Mouse (Mus musculus) gonadal fat pad, adult 2 months (tissue): ENCODE data around the gene Ciapin1. TPM values are rescaled to one million over a fixed set of nuclear protein-coding genes. Genes with fewer than 3 reads are reported as not detected.

ENCODE experiments used
- DNase-seq: peaks from one replicate; pipeline ENCODE4 v3.0.0-alpha.2; 2012; ENCODE audit warnings: low read depth
- polyA plus RNA-seq: library from polyadenylated mRNA; depleted of rRNA; stranded (reverse); fragments of >200 nt; gene quantifications from 2 replicates; pipeline ENCODE4 v1.2.3, GENCODE M21; 2012

Gene Ciapin1
- polyA plus RNA-seq, 1 experiment: 26.9 TPM

DNA sequence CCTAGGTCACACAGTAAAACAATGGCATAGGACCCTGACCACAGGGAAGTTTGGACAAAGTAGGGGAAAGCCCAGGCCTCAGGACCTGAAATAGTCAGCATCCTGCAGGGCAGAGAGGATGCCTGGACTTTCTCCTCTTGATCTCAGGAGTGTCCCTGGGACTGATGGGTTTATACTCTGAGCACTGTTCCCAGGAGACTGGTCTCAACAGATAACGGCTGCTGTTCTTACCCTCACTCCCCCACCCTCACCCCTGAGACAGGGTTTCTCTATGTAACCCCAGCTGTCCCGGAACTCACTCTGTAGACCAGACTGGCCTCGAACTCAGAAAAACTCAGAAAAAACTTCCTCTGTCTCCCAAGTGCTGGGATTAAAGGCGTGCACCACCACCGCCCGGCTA lies 29.8 kb downstream of the Ciapin1 start:
- no peak for DNase-seq

DNA sequence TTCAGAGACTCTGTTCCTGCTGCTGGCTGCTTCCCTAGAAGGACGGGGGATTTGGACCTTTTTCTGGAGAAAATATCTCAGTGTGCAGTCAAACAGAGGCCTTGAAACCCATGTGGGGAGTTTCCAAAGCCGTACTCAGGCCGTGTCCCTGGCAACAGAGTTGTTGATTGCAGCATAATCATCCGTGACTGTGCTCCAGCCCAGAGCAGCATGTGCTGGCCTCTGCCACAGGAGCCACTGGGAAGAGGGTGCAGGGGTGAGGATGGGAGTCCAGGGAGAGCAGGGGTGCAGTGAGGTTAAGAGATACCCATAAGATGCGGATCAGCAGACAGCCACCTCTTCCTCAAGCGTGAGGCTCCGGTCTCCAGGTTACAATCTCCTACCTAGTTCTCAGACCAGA lies 30.7 kb downstream of the Ciapin1 start:
- no peak for DNase-seq

DNA sequence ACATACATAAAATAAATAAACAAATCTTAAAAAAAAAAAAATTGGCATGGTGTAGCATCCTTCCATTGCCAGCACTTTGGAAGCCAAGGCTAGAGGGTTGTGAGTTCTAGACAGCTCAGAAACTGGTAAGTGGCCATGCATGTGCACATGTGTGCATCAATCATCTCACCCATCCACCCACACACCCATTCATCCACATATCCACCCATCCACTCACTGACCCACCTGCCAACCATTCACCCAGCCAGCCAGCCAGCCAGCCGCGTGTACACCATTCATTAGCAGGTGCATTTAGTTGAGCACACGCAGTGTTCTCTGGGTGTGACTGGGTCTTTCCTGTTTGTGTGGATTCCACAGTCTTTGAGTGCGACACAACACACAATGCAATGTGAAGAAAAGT lies 32.3 kb downstream of the Ciapin1 start:
- no peak for DNase-seq

DNA sequence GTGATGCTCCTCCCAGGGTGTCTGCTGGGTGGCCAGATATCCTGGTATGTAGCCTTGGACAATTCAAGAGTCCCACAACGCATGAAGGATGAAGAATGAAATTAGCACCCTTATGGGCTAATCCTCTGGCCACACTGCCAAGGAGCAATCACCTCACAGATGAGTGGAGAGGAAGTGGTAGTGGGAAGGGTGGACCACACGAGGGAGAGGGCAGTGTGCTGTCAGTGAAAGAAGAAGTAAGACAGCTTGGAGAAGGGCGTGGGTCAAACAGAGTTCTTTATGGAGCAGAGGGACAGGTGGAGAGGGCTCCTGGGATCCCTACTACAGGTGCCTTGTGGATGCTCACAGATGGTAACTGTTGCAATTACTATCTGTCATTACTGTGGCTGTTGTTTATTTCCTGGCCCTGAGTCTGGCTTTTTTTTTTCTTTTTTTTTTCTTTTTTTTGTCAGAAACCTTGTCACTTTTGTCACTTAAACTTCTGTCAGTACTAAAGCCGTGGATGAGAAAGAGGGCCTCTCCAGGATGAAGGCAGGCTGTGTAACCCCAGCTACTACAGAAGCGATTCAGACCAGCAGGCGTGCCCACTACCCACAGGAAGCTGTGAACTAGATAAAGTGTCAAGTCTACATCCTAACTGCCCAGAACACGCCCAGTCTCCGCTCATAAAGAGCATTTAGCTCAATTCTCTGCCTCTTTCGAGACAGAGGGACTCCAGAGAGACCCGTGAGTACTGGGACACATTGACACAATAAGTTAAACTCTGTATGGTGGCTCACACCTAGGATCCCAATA lies 33.4 kb downstream of the Ciapin1 start:
- DNase-seq: no peak

DNA sequence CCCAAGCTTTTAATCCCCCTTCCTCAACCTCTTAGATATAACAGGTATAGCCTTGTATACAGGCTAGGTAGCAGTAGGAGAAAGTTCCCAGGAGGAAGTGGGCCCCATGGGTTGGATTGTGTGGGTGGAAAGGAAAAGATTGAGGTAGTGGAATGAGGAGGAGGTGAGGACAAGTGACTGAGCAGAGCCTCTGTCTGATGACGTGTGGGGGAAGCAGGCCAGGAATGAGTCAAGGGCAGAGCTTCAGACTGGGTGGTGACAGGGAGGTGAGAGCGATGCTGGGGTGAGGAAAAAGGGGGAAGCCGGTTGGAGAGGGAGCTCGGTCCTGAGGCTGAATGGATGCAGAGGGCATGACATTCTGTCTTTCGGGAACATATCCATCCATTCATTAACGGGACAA lies 34.6 kb downstream of the Ciapin1 start:
- no peak for DNase-seq

DNA sequence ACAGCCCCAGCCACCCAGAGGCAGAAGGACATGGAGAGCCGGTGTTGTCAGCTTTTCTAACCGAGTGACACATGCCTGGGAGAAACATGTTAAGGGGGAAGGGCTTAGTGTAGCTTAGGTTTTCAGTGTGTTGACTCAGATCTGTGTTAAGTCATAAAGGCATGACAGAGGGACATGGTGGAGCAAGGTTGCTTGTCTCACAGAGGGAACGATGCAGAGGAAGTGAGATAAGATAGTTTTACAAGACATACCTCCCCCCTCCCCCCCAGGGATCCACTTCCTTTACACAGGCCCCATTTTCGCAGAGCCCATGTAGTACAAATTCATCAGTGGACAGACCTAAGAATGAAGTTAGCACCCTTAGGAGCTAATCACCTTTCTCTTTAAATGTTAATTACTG lies 35.8 kb downstream of the Ciapin1 start:
- DNase-seq: no peak

DNA sequence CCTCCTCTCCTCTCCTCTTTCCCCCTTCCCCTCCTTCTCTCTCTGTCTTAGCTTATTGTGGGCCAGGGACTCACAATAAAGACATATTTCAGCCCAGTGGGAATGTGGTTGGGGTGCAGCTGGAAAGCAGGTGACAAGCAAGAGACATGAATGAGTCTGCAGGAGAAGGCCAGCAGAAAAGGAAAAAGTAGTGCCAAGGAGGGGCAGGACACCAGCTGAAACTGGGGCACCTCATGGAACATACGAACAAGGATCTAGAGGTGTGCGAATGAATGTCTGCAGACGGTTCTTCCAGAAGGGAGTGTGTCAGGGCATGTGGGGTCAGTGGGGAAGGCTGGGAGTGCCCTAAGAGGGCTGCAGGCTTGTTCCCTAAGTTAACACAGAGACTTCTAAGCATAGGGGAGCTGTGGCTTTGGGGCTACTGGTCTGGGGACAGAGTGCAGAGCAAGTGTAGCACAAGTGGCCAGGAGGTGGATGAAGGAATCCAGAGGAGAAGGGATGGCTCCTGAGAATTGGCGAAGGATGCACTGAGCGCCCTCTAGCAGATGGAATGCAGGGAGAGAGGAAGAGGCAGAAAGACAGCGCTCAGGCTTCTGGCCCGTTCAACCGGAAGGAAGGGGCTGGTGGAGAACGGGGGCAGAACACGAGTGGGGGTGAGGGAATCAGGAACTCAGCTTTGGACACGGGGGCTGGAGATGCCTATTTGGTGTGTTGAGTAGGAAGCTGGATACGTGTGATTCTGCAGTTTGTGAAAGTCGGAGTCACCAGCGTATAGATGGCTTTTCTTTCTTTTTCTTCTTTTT lies 36.7 kb downstream of the Ciapin1 start:
- DNase-seq: no peak

DNA sequence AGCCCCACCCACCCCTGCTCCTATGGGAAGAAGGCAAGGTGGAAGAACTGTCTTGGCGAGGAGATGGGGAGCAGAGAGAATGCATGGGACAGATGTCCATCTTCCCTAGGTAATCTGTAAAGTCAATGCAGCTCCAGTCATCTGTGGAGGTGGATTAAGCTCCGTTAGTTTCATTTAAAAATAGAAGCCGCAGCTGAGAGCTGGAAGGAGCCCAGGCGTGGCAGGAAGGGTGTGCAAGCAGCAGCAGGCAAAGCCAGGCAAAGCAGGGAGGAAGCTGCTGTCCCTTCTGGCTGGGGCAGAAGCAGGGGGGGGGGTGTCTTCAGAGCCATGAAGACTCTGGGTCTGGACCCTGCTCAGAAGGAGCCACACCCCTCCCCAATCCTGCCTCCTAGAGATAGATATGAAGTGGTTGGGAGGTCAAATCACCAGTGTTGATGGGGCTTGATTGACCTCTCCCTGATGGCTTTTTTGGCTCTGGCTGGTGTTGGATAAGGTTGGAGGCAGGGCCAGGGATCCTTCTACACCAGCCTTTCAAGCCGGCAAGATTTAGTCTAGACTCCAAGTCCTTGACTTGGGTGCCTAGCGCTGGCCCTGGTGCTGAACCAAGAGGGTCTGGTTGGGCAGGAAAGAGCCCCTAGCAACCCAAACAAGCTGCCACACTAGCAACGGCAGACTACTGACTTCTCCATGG lies 37.7 kb downstream of the Ciapin1 start:
- DNase-seq: no peak

DNA sequence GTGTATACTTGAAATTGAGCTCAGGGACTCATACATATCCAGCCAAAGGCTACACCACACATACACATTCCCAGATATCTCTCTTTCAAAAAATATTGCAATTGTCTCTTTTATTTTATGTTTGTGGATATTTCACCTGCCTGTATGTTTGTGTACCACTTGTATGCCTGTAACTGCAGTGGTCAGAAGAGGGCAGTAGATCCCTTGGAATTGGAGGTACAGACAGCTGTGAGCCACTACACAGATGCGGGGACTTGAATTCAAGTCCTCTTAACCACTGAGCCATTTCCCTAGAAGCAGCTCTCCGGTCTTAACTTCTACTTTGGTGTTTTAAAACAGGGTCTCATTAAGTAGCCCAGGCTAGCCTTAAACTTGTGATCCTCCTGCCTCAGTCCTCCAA lies 43.4 kb downstream of the Ciapin1 start:
- DNase-seq: no peak

DNA sequence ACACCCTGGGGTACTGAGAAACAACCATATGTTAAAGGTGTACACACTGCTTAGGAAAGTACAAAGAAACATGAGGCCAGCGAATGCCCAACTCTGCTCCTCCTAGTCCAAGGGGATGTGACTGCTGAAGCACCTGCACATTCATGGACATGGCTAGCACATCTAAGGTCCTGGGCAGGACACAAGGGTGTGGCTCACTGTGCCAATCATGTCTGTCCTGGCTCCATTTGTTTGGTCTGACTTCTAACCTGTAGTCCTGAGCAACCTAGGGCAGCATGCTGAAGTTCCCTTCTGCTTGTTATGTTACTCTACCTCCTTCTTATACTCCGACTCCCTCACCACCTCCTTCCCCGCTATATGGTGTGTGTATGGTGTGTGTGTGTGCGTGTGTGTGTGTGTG lies 43.8 kb downstream of the Ciapin1 start:
- DNase-seq: no peak

DNA sequence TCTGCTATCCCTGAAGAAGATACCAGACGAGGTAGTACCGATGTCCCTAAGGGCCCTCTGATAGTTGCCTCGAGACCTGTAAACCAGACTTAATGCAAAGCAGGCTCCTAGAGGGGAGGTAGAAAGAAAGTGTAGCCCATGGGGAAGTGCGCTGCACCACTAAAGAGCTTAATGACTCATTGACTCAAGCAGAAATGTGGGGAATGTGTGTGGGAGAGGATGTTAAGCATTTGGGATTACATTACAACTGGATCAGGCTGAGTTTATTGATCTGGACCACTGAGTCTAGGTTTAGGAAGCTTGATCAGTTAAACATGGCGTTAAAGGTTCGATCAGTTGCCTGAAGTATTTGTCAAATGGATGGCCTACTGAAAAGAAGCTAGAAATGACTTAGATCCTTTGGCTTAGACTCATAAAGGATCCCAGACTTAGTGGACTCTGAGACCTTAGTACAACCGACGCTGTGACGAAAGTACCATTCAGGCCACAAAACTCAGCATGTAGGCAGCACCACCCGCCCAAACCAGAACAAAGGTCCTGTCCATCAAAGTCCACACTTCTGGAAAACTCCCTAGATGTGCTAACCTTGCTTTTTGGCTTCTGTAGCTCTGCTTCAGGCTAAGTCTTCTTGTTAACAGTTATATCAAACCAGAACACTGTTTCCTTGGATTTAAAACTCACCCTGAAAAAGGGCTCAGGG lies 48.8 kb downstream of the Ciapin1 start:
- DNase-seq: no peak

DNA sequence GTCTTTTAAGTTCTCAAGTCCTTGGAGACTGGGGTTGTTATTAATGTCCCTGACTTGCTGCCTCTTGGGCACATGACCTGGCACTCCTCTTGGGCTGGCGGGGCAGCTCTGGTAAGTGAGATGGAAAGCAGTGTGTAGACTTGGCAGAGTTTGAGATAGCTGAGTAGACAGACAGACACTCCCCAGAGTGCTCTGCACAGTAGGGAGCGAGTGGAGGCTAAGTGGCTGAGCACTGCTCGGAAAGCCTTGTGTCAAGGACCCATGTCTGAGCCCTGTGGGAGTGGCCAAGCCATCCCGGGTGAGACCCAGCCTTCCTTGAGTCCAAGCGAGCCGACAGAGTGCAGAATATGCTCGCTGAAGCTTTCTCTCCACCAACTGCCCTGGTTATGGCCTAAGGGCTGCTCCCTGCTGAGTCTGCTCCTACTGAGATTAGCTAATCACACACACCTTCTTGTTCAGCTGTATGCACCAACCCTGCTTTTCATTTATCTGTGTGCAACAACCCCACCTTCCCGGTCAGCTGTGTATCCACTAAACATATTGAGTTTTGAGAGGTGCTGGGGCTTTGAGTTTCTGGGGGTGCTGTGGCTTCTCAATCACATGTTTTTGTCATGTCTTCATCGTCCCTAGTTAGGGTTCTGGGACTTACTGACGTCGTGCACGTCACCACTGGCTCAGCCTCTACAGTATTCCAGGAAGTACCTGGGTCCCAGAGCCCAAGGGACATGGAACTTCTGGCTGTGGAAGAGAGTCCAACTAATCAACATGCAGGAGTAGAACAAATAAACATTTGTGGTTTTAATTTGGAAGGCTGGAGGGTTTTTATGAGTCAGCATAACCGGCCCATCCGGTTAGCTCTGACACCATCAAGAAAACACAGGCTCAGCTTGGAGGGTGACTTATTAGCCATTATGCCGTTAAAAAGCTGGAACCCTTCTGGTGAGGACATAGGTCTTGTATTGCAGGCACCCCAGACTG lies 50.3 kb downstream of the Ciapin1 start:
- peak; percentile 95 for DNase-seq

DNA sequence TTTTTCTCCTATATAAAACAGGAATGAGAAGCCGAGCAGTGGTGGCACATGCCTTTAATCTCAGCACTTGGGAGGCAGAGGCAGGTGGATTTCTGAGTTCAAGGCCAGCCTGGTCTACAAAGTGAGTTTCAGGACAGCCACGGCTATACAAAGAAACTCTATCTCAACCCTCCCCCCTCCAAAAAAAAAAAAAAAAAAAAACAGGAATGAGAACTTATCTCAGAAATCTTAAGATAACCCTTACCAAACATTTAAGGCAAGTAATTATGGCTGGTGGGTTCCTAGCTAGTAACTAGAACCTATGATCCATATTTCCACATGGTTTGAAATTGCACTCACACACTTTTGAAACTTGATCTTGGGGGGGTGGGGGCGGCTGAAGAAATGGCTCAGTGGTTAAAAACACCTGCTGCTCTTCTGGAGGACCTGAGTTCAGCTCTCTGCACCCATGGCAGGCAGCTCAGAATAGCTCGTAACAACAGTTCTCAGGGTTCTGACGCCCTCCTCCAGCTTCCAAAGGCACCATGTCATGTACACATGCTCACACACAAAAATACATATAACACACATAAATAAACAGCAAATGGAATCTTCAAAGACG lies 52.1 kb downstream of the Ciapin1 start:
- DNase-seq: no peak

DNA sequence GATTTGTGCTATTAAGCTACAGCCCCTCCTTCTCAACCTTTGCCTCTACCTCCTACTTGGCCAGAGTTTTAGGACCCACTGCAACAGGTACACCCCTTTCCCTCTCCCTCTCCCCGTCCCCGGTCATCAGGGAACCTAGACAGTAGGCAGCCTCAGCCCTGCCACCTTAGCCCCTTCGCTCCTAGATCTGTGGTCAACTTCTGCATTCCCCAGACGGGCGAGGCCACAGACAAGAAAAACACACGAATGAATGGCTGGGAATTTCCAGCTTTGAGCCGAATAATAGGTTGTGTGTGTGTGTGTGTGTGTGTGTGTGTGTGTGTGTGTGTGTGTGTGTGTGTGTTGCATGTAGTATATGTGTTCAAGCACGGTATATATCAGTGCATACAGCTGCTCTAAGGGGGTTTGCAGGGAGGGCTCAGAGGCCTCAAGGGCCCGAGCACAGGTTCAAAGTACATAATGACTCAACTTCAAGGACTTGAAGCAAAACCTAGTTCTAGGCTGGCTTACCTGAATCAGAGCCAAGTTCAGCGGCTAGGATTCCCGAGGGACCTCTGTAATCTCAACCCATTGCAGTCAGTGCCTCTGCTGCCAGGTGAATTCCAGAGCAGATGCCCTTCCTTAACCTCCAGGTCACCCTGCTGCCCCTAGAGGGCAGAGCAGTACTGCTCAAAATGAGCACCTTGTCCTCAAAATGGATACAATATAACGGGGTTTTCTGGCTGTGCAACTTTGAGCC lies 52.7 kb downstream of the Ciapin1 start:
- no peak for DNase-seq

DNA sequence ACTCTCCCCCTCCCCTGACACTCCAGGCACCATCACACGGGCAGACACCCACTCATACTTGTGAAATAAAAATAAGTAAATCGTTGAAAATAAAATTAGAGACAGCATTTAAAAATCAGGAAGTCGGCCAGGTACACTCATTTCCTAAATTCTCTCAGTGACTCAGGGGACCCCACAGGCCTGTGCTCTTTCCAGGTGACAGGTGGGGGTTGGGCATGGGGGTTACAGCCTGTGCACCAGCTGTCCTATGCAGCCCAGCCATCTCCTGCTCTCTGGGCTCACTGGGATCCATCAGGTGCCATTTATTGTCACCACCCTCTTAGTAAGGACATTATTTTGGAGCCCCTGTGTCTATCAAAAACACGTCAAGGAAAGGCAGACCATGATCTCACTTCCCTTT lies 54.3 kb downstream of the Ciapin1 start:
- DNase-seq: no peak

DNA sequence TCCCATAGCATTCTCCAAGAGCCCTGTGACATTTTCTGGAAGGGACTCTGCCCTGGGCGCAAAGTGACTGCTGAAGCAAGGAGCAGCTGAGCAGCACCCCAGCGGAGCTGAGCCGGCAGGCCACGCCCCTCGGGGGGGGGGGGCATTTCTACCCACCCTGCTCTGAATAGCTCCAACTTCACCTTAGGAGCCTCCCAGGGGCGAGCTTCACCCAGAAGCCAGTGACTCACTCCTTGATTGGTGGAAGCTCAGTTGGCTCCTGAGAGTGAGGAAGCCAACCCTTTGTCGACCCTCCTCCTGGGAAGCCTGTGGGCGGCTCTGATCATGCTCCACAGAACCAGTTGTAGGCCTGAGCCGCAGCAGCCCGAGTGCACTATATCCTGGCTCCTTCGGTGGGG lies 56.3 kb downstream of the Ciapin1 start:
- DNase-seq: no peak

DNA sequence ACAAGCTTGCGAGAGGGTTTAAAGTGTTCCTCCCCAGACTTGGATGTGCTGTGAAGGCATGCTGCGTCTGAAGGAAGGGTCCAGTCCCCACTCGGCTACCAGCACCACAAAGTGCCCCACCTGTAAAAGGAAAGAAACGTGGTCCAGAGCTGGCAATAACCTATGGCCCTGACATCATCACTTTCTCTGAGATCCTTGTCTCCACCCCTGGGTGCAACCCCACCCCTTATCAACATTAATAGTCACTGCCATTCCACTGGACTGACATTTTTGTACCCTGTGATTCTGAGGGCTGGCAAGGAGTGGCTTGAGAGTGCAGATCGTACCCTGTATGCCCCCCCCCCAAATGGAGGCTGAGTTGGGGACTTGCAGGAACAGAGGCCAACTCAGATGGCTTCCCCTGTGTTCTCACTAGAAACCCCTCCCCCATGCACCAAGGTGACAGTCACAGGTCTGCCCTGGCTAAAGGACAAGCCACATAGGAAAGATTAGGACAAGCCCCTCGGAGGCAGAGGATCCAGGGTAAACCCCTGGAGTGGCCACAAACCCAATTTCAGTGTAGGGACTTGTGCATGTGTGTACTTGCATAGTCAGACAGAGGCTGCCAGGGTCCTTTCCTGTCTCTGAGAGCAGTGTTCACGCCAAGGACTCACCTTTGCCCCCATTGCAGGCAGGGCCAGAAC lies 56.9 kb downstream of the Ciapin1 start:
- DNase-seq: no peak

DNA sequence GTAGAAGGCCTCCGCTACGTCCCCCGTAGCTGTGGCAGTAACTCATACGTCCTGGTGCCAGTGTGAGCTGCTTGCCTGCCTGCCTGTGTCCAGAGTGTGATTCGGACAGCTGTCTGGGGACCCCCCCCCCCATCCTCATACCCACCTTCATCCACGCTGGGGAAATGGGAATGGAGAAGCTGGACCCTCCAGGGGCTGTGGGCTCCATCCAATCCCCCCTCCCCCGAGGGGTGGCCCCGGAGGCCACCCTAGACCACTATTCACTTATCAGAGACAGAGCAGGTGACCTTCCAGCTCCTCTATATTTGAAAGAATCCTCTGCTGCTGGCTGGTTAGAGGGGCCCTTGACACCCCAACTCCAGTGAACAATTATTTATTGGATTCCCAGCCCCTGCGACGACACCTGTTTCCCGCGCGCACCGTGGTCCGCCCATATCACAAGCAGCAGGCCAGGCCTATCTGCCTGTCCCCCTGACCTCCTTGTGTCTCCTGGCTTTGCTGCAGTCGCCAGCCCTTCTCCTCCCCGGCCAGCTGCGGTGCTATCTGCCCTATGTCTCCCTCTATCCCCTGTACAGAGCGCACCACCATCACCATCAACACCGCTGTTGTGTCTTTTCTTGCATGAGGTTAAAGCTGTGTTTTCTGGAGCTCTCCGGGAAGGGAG lies 57.5 kb downstream of the Ciapin1 start:
- DNase-seq: no peak
